Mouse (Mus musculus) hindbrain, embryonic 14.5 days (tissue): ENCODE measurements around the gene Mrtfa. TPM values are rescaled to one million over a fixed set of nuclear protein-coding genes. Genes with fewer than 3 reads are reported as not detected.

Source experiments
- ATAC-seq: fragments of 200-750 bp; cut with Nextera tagmentation; 2 replicates; pipeline ENCODE4 v1.8.0; 2017; ENCODE audit warnings: moderate number of reproducible peaks, mild to moderate bottlenecking, moderate TSS enrichment, moderate library complexity; ENCODE audit not compliant: low FRiP score
- DNase-seq: peaks from one replicate; pipeline ENCODE4 v3.0.0-alpha.2; 2015; ENCODE audit warnings: low spot score
- H3K27ac ChIP-seq: fragments of 300-500 bp; sonication (generic); 2 replicates; pipeline ENCODE4 v1.5.1; 2014; ENCODE audit warnings: mild to moderate bottlenecking, moderate library complexity
- H3K27me3 ChIP-seq: fragments of 300-500 bp; sonication (generic); 2 replicates; pipeline ENCODE4 v1.6.1; 2014; ENCODE audit warnings: mild to moderate bottlenecking, low read length, mixed read lengths; ENCODE audit not compliant: control insufficient read depth, insufficient read depth
- H3K36me3 ChIP-seq: fragments of 300-500 bp; sonication (generic); replicated peaks from 2 replicates; pipeline ENCODE4 v1.6.1; 2014; ENCODE audit not compliant: control insufficient read depth, insufficient read depth
- H3K4me1 ChIP-seq: fragments of 300-500 bp; sonication (generic); replicated peaks from 2 replicates; pipeline ENCODE4 v1.6.1; 2014; ENCODE audit warnings: antibody characterized with exemption, low read length, mixed read lengths; ENCODE audit not compliant: control insufficient read depth, insufficient read depth
- H3K4me2 ChIP-seq: fragments of 300-500 bp; sonication (generic); replicated peaks from 2 replicates; pipeline ENCODE4 v1.6.1; 2014; ENCODE audit warnings: mild to moderate bottlenecking, moderate library complexity
- H3K4me3 ChIP-seq: fragments of 300-500 bp; sonication (generic); replicated peaks from 2 replicates; pipeline ENCODE4 v1.5.1; 2014; ENCODE audit warnings: mild to moderate bottlenecking, low read length
- H3K9ac ChIP-seq: fragments of 300-500 bp; sonication (generic); 2 replicates; pipeline ENCODE4 v1.6.1; 2014
- H3K9me3 ChIP-seq: fragments of 300-500 bp; sonication (generic); 2 replicates; pipeline ENCODE4 v1.6.1; 2016; ENCODE audit warnings: low read length; ENCODE audit not compliant: control insufficient read depth
- WGBS: fragments of 180-500 bp; shearing (Covaris S2); extraction: QIAGEN DNeasy Blood & Tissue Kit; methylation state at CpG from one replicate; pipeline ENCODE4 v1.1.7; 2014; 5-methylcytosine and 5-hydroxymethylcytosine counted together
- polyA plus RNA-seq: library from polyadenylated mRNA; unstranded; fragments of >200 nt; fragmentation: Nextera tagmentation; extraction: Ambion mirVana; gene quantifications from 2 replicates; pipeline ENCODE4 v1.2.1, GENCODE M21; 2014

Mrtfa gene
- polyA plus RNA-seq, 1 experiment from 2014 or later = 31.5 TPM

DNA sequence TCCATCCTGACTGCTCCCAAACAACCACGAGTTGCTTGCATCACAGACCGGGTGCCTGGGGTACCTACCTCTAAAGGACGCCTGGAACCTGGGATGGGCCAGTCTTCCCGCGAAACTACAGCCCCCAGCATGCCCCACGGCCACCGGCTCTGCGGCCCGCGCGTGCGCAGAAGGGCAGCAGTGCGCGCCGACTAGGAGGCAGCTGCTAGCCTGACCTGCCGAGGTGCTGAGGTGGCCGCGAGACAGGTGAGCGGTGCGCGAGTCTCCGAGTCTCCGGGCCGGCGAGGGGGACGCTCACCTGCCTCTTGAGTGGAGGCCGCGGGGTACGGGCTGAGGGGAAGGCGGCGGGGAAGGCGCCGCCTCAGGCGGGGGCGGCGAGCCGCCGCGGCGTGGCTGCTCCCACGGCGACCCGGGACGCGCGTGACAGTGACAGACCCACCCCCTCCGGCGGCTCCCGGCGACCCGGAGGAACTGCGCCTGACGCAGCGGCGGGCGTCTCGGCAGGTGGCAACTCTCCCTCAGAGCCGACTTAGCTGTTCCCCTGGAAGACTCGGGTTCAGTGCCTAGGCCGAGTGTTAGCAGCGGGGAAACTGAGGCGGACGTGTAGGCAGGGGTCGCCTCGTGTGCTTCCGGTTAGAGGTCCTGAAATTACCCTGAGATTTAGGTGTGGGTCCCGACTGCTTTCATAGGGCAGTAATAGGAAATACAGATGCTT is 212.8 kb downstream of the Mrtfa start, which contains the start of gene Sgsm3:
Sgsm3 (plus strand) TSS at position 146 of the 715 bp plus-strand sequence.
- ATAC-seq (peak; percentile 91), DNase-seq (peak; percentile 88)
- WGBS = under 1% methylated on average over 66 of the region's 67 CpGs
- peak within 1 kb of the TSS; percentile 80 for H3K4me3 ChIP-seq
- H3K4me1 ChIP-seq = peaks cover 16% of the 10 kb centered on the region
- peak within 1 kb of the TSS; percentile 75 for H3K9ac ChIP-seq
- no peaks in the 10 kb centered on the region for H3K9me3 ChIP-seq
- H3K27ac ChIP-seq = peak within 1 kb of the TSS; percentile 23; the same call in 1 of the 2 replicates
- peak within 1 kb of the TSS; percentile 70 for H3K4me2 ChIP-seq
- H3K36me3 ChIP-seq = no peaks in the 10 kb centered on the region
- no peaks in the 10 kb centered on the region for H3K27me3 ChIP-seq

DNA sequence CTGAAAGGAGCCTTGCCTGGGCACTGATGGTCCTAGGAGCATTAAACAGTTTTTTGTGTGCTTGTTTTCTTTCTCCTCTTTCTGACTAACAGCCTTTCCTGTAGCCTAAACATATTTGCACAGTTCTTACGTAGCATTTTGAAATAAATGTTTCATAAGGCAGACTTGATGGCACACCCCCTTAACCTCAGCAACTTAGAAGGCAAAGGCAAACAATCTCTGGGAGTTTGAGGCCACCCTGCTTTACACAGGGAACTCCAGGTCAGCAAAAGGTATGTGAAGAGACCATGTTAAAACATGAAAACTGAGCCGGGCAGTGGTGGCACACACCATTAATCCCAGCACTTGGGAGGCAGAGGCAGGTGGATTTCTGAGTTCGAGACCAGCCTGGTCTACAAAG is 214.9 kb downstream of the Mrtfa start:
- DNase-seq = no peak
- Histone ChIP-seq H3K9me3 (no peaks in the 10 kb centered on the region), H3K36me3 (no peaks in the 10 kb centered on the region), H3K9ac (no peak overlapping the region), H3K27ac (no peak overlapping the region), H3K4me3 (no peak overlapping the region), H3K4me2 (no peak overlapping the region), H3K27me3 (no peaks in the 10 kb centered on the region), H3K4me1 (peaks cover 16% of the 10 kb centered on the region)
- WGBS = 89% methylated on average over 3 of the region's 3 CpGs
- no peak for ATAC-seq

GRCm38 (mm10) chr15:80974311-80974710 is 216.2 kb downstream of the Mrtfa start:
- H3K27me3 ChIP-seq = no peaks in the 10 kb centered on the region
- H3K4me1 ChIP-seq = peaks cover 11% of the 10 kb centered on the region
- H3K36me3 ChIP-seq = peaks cover 13% of the 10 kb centered on the region
- no peak for DNase-seq
- no peaks in the 10 kb centered on the region for H3K9me3 ChIP-seq
- no peak for ATAC-seq
- H3K9ac ChIP-seq = no peak overlapping the region
- WGBS = 62% methylated on average over 5 of the region's 5 CpGs
- no peak overlapping the region for H3K4me2 ChIP-seq
- no peak overlapping the region for H3K27ac ChIP-seq
- H3K4me3 ChIP-seq = no peak overlapping the region

- Histone ChIP-seq H3K36me3 (peaks cover 54% of the 10 kb centered on the region), H3K4me1 (no peaks in the 10 kb centered on the region), H3K27me3 (no peaks in the 10 kb centered on the region), H3K9ac (no peak overlapping the region), H3K27ac (no peak overlapping the region), H3K4me2 (no peak overlapping the region), H3K4me3 (no peak overlapping the region), H3K9me3 (no peaks in the 10 kb centered on the region)
- DNase-seq = no peak
- 95% methylated on average over 1 of the region's 1 CpGs for WGBS
- ATAC-seq = no peak
Measured at GRCm38 (mm10) chr15:80969371-80969770, 221.2 kb downstream of the Mrtfa start.

Other genes with a start within 250 kb of the Mrtfa start
- gene Adsl, start 242.3 kb downstream of the Mrtfa start, polyA plus RNA-seq = 101 and 105 TPM in 2 replicates
- 54.3 and 61.8 TPM in 2 replicates for gene Sgsm3, start 213.0 kb downstream of the Mrtfa start, polyA plus RNA-seq
- 3.4 and 5.4 TPM in 2 replicates for gene Mchr1, start 44.7 kb upstream of the Mrtfa start, polyA plus RNA-seq
- 130 and 140 TPM in 2 replicates for gene Slc25a17, start 170.1 kb upstream of the Mrtfa start, polyA plus RNA-seq
- gene St13, start 209.3 kb upstream of the Mrtfa start, polyA plus RNA-seq = 172 and 185 TPM in 2 replicates
- gene Xpnpep3, start 209.4 kb upstream of the Mrtfa start, polyA plus RNA-seq = 3.8 and 5.3 TPM in 2 replicates
- gene Dnajb7, start 217.5 kb upstream of the Mrtfa start, polyA plus RNA-seq = 0.39 and 1.1 TPM in 2 replicates